Mouse (Mus musculus): ENCODE data around the gene Gm26602. TPM values are rescaled to one million over a fixed set of nuclear protein-coding genes. Genes with fewer than 3 reads are reported as not detected.

Gm26602 gene
- total RNA-seq, 1 experiment = 2.3 TPM

GRCm38 (mm10) chr10:79909092-79909922 is 1.3 kb upstream of the Gm26602 start:
- peak overlapping the region in 1 of 2 experiments; percentile 99; a peak in 2 of 4 replicates for H3K4me3 ChIP-seq (ENCODE audit: insufficient read depth in 1 of 2, low read depth in 1 of 2, low read length in 2 of 2, poor library complexity in 1 of 2, severe bottlenecking in 1 of 2)
- no peak overlapping the region for H3K9ac ChIP-seq (ENCODE audit: insufficient read depth, low read depth, low read length, poor library complexity, severe bottlenecking)
- H3K4me1 ChIP-seq (ENCODE audit: control insufficient read depth in 2 of 2, insufficient read depth in 2 of 2, low read length in 2 of 2, poor library complexity in 1 of 2) = peaks cover 0 to 8% of the 10 kb centered on the region in 2 experiments; a peak in 1 of 4 replicates
- in situ Hi-C loops (cut with MboI; ENCODE audit: low sequenced_read_pairs in 2 of 2, unreplicated experiment in 2 of 2) = no loop called here
- H3K27ac ChIP-seq (ENCODE audit: insufficient read depth, low read depth, low read length, poor library complexity, severe bottlenecking) = no peak overlapping the region
- peaks cover 5% of the 10 kb centered on the region; the same call in 1 of the 2 replicates for H3K36me3 ChIP-seq (ENCODE audit: control insufficient read depth, insufficient read depth, low read length, poor library complexity, severe bottlenecking)
- no peak for DNase-seq (ENCODE audit: low read depth, low spot score)
- no peaks in the 10 kb centered on the region for H3K9me3 ChIP-seq (ENCODE audit: control insufficient read depth, insufficient read depth, low read depth, low read length)
- TF ChIP-seq MAFK (IDR thresholded peaks at IDR 0.05; ENCODE audit: insufficient read depth, low read depth, low read length) (peak; percentile 48), ZC3H11A (IDR thresholded peaks at IDR 0.05; ENCODE audit: borderline replicate concordance, low read depth, low read length) (no peak)

GRCm38 (mm10) chr10:79912412-79912811 is 1.8 kb downstream of the Gm26602 start:
- in situ Hi-C loops (cut with MboI; ENCODE audit: low sequenced_read_pairs in 2 of 2, unreplicated experiment in 2 of 2) = no loop called here
- Histone ChIP-seq H3K4me1 (ENCODE audit: control insufficient read depth in 2 of 2, insufficient read depth in 2 of 2, low read length in 2 of 2, poor library complexity in 1 of 2) (peaks cover 0 to 10% of the 10 kb centered on the region in 2 experiments; a peak in 1 of 4 replicates), H3K27ac (ENCODE audit: insufficient read depth, low read depth, low read length, poor library complexity, severe bottlenecking) (no peak overlapping the region), H3K4me3 (ENCODE audit: insufficient read depth in 1 of 2, low read depth in 1 of 2, low read length in 2 of 2, poor library complexity in 1 of 2, severe bottlenecking in 1 of 2) (no peak overlapping the region), H3K9me3 (ENCODE audit: control insufficient read depth, insufficient read depth, low read depth, low read length) (no peaks in the 10 kb centered on the region), H3K36me3 (ENCODE audit: control insufficient read depth, insufficient read depth, low read length, poor library complexity, severe bottlenecking) (no peaks in the 10 kb centered on the region; the same call in 1 of the 2 replicates), H3K9ac (ENCODE audit: insufficient read depth, low read depth, low read length, poor library complexity, severe bottlenecking) (no peak overlapping the region)
- DNase-seq (ENCODE audit: low read depth, low spot score) = no peak
- TF ChIP-seq HCFC1 (IDR thresholded peaks at IDR 0.05; ENCODE audit: borderline replicate concordance, insufficient read depth, low read length) = no peak
- TF ChIP-seq ZC3H11A (IDR thresholded peaks at IDR 0.05; ENCODE audit: borderline replicate concordance, low read depth, low read length) = no peak

GRCm38 (mm10) chr10:79914131-79914947 is 3.7 kb downstream of the Gm26602 start:
- H3K4me1 ChIP-seq (ENCODE audit: control insufficient read depth in 2 of 2, insufficient read depth in 2 of 2, low read length in 2 of 2, poor library complexity in 1 of 2) = peaks cover 0 to 12% of the 10 kb centered on the region in 2 experiments; a peak in 2 of 4 replicates
- H3K27ac ChIP-seq (ENCODE audit: insufficient read depth, low read depth, low read length, poor library complexity, severe bottlenecking) = no peak overlapping the region
- DNase-seq (ENCODE audit: low read depth, low spot score) = no peak
- H3K36me3 ChIP-seq (ENCODE audit: control insufficient read depth, insufficient read depth, low read length, poor library complexity, severe bottlenecking) = no peaks in the 10 kb centered on the region; the same call in 1 of the 2 replicates
- no peaks in the 10 kb centered on the region for H3K9me3 ChIP-seq (ENCODE audit: control insufficient read depth, insufficient read depth, low read depth, low read length)
- no peak overlapping the region for H3K4me3 ChIP-seq (ENCODE audit: insufficient read depth in 1 of 2, low read depth in 1 of 2, low read length in 2 of 2, poor library complexity in 1 of 2, severe bottlenecking in 1 of 2)
- H3K9ac ChIP-seq (ENCODE audit: insufficient read depth, low read depth, low read length, poor library complexity, severe bottlenecking) = no peak overlapping the region
- TF ChIP-seq HCFC1 (IDR thresholded peaks at IDR 0.05; ENCODE audit: borderline replicate concordance, insufficient read depth, low read length) (no peak), CHD2 (IDR thresholded peaks at IDR 0.05; ENCODE audit: low read depth, low read length) (no peak), MAFK (IDR thresholded peaks at IDR 0.05; ENCODE audit: insufficient read depth, low read depth, low read length) (no peak), ZNF384 (IDR thresholded peaks at IDR 0.05; ENCODE audit: low read depth, low read length) (no peak), ZC3H11A (IDR thresholded peaks at IDR 0.05; ENCODE audit: borderline replicate concordance, low read depth, low read length) (no peak)
- in situ Hi-C loops (cut with MboI; ENCODE audit: low sequenced_read_pairs in 2 of 2, unreplicated experiment in 2 of 2) = no loop called here

GRCm38 (mm10) chr10:79914948-79915596 is 4.4 kb downstream of the Gm26602 start:
- no peak overlapping the region for H3K27ac ChIP-seq (ENCODE audit: insufficient read depth, low read depth, low read length, poor library complexity, severe bottlenecking)
- H3K9ac ChIP-seq (ENCODE audit: insufficient read depth, low read depth, low read length, poor library complexity, severe bottlenecking) = no peak overlapping the region
- H3K4me1 ChIP-seq (ENCODE audit: control insufficient read depth in 2 of 2, insufficient read depth in 2 of 2, low read length in 2 of 2, poor library complexity in 1 of 2) = peaks cover 0 to 15% of the 10 kb centered on the region in 2 experiments; a peak in 2 of 4 replicates
- H3K9me3 ChIP-seq (ENCODE audit: control insufficient read depth, insufficient read depth, low read depth, low read length) = no peaks in the 10 kb centered on the region
- in situ Hi-C loops (cut with MboI; ENCODE audit: low sequenced_read_pairs in 2 of 2, unreplicated experiment in 2 of 2) = no loop called here
- H3K36me3 ChIP-seq (ENCODE audit: control insufficient read depth, insufficient read depth, low read length, poor library complexity, severe bottlenecking) = no peaks in the 10 kb centered on the region; the same call in 1 of the 2 replicates
- H3K4me3 ChIP-seq (ENCODE audit: insufficient read depth in 1 of 2, low read depth in 1 of 2, low read length in 2 of 2, poor library complexity in 1 of 2, severe bottlenecking in 1 of 2) = no peak overlapping the region
- no peak for DNase-seq (ENCODE audit: low read depth, low spot score)
- TF ChIP-seq ZC3H11A (IDR thresholded peaks at IDR 0.05; ENCODE audit: borderline replicate concordance, low read depth, low read length) (no peak), ZNF384 (IDR thresholded peaks at IDR 0.05; ENCODE audit: low read depth, low read length) (no peak), HCFC1 (IDR thresholded peaks at IDR 0.05; ENCODE audit: borderline replicate concordance, insufficient read depth, low read length) (no peak), MAFK (IDR thresholded peaks at IDR 0.05; ENCODE audit: insufficient read depth, low read depth, low read length) (no peak), CHD2 (IDR thresholded peaks at IDR 0.05; ENCODE audit: low read depth, low read length) (no peak)

Data from ES-E14 (cell line).